Mouse (Mus musculus) layer of hippocampus, adult 11-12 months (tissue): Measurements from ENCODE around the gene Rab27a.
"Not testable (repeated sequence)": the region's sequence is repeated elsewhere in the genome, so short reads cannot be mapped to it uniquely, and the experiment has no call there.

Source experiments
- DNase-seq: peaks from one replicate; pipeline ENCODE4 v3.0.0; 2022; ENCODE audit warnings: low spot score

Rab27a gene

GRCm38 (mm10) chr9:73047906-73048305, 3.3 kb downstream of the Rab27a start:
- DNase-seq = no peak

DNA sequence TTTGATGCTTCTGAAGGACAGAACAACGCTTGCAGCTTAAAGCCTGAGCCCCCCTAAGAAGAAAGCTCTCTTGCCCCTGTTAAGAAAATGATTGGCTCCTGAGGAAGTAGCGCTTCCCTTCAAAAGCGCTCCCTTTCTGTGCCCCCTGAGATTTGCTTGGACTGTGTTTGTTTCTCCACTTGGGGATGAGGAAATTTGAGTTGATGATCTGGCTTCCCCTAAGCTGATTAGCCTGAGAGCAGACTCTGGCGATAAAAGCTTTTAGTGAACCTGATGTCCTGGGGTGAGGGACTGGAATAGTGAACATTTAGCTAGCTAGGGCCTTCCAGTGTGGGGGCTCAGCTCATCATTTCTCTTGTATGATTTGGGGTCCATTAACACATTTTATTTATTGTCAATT, 4.3 kb downstream of the Rab27a start:
- DNase-seq = no peak

DNA sequence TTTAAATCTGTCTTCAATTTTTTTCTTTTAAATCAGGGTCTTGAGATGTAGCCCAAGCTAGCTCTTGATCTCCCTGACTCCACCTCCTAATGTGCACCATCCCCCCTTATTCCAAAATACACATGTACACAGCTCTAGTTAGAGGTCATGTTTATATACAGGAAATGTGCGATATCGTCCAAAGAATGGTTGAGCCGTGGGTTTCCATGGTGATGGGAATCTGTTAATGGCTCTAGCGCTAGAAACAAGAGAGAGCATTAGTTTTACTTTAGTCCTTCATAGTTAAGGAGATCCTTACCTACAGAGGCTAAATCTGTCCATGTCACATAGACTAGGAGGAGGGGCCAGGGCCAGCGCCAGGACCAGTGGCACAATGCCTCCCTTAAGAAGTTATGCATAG, 5.2 kb downstream of the Rab27a start:
- DNase-seq = no peak

DNA sequence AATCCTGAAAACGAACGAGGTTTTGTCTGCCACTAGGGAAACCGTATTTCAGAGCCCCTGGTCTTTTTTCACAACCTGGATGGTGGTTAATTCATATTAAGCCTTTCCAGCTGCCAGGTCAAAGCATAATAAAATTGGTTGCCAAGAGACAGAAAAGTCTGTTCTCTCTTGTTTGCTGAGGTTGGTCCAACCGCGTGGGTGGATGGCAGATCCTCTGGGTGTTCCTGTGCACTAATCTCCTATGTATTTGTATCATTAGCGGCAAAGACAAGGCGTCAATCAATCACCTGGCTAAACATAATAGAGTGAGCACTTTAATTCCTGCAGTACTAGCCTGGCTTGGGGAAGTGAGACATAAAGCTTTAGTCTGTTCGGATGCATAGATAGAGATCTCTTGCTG, 6.0 kb downstream of the Rab27a start:
- peak; percentile 43 for DNase-seq

GRCm38 (mm10) chr9:73055441-73055911, 10.8 kb downstream of the Rab27a start:
- no peak for DNase-seq

DNA sequence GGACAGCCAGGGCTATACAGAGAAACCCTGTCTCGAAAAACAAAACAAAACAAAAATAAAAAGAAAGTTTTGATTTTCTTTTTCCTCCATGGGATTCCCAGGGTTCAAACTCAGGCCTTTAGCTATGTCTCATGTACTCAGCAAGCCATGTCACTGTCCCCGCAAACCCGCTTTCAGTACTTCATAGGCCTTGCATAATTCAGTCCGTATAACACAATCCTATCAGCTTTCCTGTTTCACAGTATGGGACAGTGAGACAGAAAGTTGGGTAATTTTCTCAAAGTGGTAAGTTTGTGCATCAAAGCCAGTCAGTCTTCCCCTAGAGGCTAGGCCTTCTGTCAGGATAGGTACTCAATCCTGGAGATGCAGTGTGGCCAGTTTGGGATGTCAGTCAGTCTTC, 14.6 kb downstream of the Rab27a start:
- DNase-seq = no peak

DNA sequence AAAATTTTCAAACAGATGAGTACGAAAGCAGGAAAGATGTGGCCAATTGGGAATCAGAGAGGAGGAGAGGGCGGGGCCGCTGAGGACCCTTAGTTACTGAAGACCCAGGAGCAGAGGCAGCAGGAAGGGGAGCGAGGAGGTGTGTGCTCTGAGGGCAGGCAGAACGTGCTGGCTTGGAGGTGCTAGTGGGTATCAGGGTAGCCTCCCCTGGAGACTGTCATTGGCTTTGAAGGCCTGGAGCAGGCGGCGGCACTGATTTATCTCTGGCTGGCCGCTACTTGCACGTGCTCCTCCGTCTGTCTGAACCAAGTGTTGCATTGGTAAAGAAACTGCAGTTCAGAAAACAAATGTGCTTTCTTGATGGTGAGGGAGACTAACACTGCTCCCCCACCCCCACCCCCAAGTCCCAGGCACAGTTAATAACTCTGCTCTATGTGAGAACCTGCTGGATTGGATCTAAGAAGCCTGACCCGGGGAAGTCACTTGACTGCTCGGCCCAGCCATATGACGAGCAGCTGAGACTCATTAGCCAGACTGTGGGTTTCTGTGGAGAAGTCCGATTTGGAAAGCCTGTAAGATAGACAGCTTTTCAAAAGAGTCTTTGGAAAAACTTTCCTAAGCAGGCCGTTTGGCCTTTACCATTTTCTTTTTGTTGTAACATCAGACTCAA, 19.1 kb downstream of the Rab27a start:
- DNase-seq = no peak

DNA sequence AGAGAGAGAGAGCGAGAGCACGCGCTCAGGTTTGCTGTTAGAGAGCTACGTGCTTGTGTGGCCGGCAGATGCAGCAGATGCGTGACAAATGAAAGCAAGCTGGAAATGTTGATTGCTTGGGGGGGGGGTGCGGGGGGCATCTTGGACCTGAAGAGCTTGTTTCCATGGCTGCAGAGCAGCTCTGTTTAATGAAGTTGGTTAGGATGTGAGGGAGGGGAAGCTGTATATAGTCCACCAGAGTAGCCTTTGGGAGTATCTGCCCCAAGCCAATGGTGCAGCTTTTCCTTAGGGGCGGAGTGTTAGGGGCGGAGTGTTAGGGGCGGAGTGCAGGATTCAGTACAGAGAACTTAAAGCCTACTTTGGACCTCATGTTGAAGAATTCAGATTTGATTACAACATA, 22.4 kb downstream of the Rab27a start:
- no peak for DNase-seq

DNA sequence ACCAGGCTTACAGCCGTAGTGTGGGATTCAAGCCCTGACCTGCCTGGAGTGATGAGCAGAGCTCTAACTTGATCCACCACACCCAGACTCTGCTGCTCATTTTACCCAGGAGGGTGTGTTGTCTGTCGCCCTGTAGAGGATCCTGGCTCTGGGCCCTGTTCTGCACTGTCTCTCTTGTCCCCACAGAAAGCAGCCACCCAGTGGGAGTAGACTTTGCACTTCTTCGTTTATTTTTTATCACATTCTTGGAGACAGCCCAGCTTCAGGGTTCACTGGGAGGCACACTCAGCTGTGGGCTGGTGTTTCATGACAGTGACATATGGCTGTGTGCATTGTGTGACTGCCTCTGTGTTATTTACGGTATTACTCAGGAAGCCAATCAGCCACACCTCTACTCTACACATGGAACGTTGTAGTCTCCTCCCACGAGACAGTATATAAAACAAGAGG, 23.6 kb downstream of the Rab27a start:
- DNase-seq = peak; percentile 43

DNA sequence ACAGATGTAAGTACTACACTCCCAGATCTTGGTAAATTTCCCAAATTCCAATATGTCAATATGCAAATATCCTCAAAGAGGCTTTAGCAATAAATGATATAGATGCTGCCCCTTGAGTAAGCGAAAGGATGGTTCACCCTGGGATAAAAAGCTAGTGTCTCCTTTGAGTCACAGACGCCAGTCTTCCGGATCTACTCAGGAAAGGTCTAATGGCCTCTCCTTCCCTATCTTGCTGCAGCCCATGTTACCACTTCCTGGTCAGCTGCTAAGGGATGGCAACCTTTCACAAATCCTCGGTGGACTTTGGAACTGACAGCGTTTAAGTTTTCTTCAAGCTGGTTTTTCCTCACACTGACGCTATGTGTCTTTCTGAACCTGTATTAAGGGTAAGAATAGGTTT, 24.0 kb downstream of the Rab27a start:
- DNase-seq = no peak

GRCm38 (mm10) chr9:73070971-73071659, 26.5 kb downstream of the Rab27a start:
- DNase-seq = no peak

DNA sequence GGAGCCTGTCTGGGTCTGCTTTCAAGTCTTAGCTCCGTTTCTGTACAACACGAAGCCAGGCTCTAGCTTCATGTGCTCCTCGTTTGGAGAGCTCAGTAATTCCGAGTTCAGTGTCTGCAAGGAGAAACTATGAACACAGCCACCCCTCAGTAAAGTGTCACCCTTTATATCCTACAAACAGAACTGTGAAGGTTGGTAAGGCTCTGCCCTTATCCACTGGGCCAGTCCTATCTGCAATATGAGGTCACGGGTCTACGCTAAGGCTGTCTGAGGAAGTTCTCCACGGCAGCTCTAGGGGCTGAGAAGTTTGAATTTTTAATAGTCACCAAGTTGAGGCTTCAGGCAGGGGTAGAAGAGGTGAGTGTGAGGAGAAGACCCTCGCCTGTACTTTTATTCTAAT, 27.8 kb downstream of the Rab27a start:
- no peak for DNase-seq

DNA sequence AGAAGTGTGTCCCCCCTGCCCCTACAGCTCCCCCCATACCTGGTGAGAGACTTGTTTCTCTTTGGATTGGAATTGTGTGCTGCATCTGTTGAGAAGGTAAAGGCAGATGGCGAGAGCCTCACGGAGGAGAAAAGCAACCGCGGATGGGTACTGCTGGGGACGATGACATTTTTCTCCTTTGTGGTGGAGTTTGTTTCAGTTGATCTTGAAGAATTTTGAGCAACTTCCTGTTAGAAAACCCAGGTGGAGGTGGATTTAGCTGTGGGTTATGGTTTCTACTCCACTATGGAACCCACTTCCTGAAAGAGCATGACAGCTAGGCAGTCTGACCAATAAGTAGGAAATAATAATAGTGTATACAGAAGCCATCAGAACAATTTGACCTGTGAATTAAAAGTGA, 28.5 kb downstream of the Rab27a start:
- no peak for DNase-seq

DNA sequence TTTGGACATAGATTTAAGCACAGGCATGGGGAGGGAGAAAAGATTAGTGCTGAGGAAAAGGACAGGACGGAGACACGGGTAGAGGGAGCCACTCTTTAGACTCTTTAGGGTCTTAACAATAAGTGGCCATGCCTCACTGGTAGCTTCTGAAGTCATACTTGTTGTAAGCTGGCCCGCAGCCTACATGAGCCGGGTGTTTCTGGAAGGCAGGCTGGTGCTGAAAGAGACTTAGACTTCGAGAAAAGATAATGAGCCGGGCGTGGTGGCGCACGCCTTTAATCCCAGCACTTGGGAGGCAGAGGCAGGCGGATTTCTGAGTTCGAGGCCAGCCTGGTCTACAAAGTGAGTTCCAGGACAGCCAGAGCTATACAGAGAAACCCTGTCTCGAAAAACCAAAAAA, 34.7 kb downstream of the Rab27a start:
- not testable (repeated sequence) for DNase-seq

DNA sequence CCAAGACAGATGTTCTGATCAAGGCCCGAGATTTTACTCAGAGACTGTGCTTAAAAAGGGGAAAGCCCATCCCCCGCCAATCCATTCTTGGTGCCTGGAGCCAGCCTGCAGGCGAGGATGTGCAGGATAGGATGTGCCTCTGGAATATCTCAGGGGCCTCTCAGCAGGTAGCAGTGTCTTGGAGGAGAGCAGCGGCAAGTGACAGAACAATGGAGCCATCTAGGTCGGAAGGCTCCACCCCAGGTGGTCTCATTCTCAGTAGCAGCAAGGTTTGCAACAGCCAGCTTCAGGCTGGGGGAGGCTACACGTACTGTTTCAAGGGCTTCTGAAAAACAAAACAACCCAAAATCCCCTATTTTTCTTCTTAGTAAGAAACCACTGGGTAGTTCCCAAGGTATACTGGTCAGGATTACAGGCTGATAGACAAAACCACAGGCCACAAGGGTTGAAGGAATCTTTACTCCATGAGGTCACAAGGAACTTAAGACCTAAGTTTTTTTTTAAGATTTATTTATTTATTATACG, 35.2 kb downstream of the Rab27a start:
- DNase-seq = no peak

DNA sequence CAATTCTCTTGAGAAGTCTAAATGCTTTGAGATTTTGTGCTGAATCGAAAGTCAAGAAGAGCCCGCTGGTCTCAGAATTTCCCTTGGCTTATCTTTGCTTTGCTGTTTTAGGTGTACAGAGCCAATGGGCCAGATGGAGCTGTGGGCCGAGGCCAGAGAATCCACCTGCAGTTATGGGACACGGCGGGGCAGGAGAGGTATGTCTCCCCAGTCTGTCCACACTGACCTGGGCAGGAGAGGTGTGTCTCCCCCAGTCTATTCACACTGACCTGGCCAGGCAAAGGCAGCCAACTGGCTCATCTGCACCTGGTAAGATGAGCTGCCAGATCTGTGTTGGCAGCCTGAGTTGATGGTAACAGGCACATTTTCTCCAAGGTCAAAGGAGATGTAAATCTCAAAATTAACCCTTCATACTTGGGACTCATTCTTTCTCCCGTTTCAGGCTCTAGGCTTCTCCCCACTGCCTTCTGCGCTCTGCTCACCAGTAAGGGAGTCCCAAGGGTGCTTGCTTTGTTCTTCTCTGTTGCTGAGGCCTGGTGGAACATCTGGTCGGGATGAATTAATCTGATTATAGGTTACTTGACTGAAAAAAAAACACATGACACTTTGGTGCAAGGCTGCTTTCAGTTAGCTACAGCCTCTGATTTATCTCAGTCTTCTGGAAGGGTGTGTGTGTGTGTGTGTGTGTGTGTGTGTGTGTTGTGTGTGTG, 37.8 kb downstream of the Rab27a start:
- no peak for DNase-seq

DNA sequence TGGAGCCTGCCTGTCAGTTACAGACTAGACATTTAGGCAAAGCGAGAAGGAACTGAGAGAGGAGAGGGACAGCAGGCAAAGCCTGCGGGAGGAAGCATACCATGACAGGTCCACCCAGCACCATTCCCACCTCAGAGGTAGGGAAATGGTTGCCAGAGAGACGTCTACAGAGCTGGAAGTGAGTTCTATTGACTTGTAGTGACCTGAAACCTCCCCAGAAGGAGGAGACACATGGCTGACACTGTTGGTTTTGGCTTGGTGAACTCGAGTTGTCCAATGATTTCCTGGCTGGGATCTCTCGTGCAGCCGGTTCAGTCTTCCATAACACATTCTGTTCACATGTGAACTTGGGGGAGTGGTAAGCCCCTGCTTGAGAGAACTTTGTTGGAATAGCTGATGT, 39.3 kb downstream of the Rab27a start:
- no peak for DNase-seq

- no peak for DNase-seq
Observed at GRCm38 (mm10) chr9:73085845-73086244, 41.2 kb downstream of the Rab27a start.

- no peak for DNase-seq
Observed at GRCm38 (mm10) chr9:73087121-73087520, 42.5 kb downstream of the Rab27a start.

GRCm38 (mm10) chr9:73087581-73087980, 42.9 kb downstream of the Rab27a start:
- DNase-seq = no peak

- DNase-seq = peak; percentile 62
Observed at GRCm38 (mm10) chr9:73089222-73089920, 44.7 kb downstream of the Rab27a start.

DNA sequence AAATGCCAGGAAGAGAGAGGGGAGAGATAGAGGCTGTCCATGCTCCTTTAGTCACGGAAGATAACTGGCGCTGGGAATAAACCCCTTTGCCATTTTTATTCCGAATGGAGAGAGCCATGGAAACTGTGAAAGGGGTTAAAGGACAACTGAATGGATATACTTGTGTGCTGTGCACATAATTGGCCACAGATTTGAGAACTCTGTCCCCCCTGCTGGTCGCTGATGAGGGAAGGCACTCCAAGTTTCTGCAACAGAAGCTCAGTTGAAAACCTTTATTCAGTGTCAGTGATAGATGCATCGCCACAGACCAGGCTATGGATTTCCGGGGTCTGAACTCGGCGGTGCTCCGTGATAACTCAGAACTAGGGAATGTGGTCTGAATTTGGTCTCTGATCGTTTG, 45.5 kb downstream of the Rab27a start:
- no peak for DNase-seq
